Comparison of ENCODE assay signal across 8 mouse cellular contexts in genomic region chr13:74300925-74301606, GRCm38 (mm10). TPM values are rescaled to one million over a fixed set of nuclear protein-coding genes. Genes with fewer than 3 reads are reported as not detected.
DNase-seq lines count a peak whose midpoint lies in the region; ATAC-seq and TF ChIP-seq lines count a peak whose summit lies in the region.

No protein-coding gene starts in this region.

- no peaks in the 10 kb centered on the region for H3K4me1 ChIP-seq in G1E (ENCODE audit: insufficient read depth, low read depth, low read length)
- H3K4me1 ChIP-seq in forebrain, embryonic 15.5 days, result no peaks in the 10 kb centered on the region
- no peaks in the 10 kb centered on the region for H3K4me1 ChIP-seq in hindbrain, embryonic 10.5 days (replicated peaks)
- no peaks in the 10 kb centered on the region for H3K4me1 ChIP-seq in lung, embryonic 14.5 days (ENCODE audit: insufficient read depth)
- no peaks in the 10 kb centered on the region for H3K4me1 ChIP-seq in olfactory bulb, adult 2 months (ENCODE audit: control insufficient read depth, insufficient read depth, low read length)

- H3K36me3 ChIP-seq in G1E (replicated peaks), result peaks cover 49% of the 10 kb centered on the region
- peaks cover 39% of the 10 kb centered on the region for H3K36me3 ChIP-seq in forebrain, embryonic 15.5 days
- peaks cover 44% of the 10 kb centered on the region for H3K36me3 ChIP-seq in hindbrain, embryonic 10.5 days
- peaks cover 25% of the 10 kb centered on the region for H3K36me3 ChIP-seq in lung, embryonic 14.5 days (ENCODE audit: insufficient read depth)

- ATAC-seq in G1E (ENCODE audit: extremely low read depth, insufficient number of reproducible peaks, low FRiP score, poor library complexity, severe bottlenecking), result peak; percentile 48
- peak; percentile 90 for ATAC-seq in forebrain, embryonic 15.5 days (replicated peaks)
- ATAC-seq in lung, embryonic 14.5 days (ENCODE audit: insufficient read depth), result peak; percentile 81

- no peak overlapping the region for H3K9ac ChIP-seq in forebrain, embryonic 15.5 days (replicated peaks)
- no peak overlapping the region for H3K9ac ChIP-seq in lung, embryonic 14.5 days

- H3K4me2 ChIP-seq in forebrain, embryonic 15.5 days (replicated peaks), result no peak overlapping the region
- H3K4me2 ChIP-seq in lung, embryonic 14.5 days, result no peak overlapping the region

- WGBS in forebrain, embryonic 15.5 days, result 42% methylated on average over 4 of the region's 4 CpGs
- 49% methylated on average over 4 of the region's 4 CpGs for WGBS in hindbrain, embryonic 10.5 days
- 39% methylated on average over 4 of the region's 4 CpGs for WGBS in lung, embryonic 14.5 days
- WGBS in olfactory bulb, adult 2 months, result 40% methylated on average over 4 of the region's 4 CpGs

- H3K27ac ChIP-seq in forebrain, embryonic 15.5 days (replicated peaks), result no peak overlapping the region
- H3K27ac ChIP-seq in hindbrain, embryonic 10.5 days, result no peak overlapping the region
- H3K27ac ChIP-seq in lung, embryonic 14.5 days (ENCODE audit: low read depth), result no peak overlapping the region
- H3K27ac ChIP-seq in olfactory bulb, adult 2 months (ENCODE audit: insufficient read depth, low read depth, low read length), result no peak overlapping the region

- DNase-seq in G1E (ENCODE audit: low spot score), result peak; percentile 25
- peak; percentile 27 for DNase-seq in cerebellum, adult 11-12 months
- peak; percentile 66 for DNase-seq in hindbrain, embryonic 10.5 days (ENCODE audit: low spot score)
- DNase-seq in layer of hippocampus, adult 8-10 months (ENCODE audit: low spot score in 2 of 2), result peak; percentile 58 to 79
- DNase-seq in lung, embryonic 14.5 days, result peak; percentile 88
- DNase-seq in thymus, postnatal 0 days (ENCODE audit: low spot score), result peak; percentile 44

- H3K4me3 ChIP-seq in G1E (ENCODE audit: low read depth, low read length), result no peak overlapping the region
- no peak overlapping the region for H3K4me3 ChIP-seq in forebrain, embryonic 15.5 days
- H3K4me3 ChIP-seq in hindbrain, embryonic 10.5 days, result no peak overlapping the region
- H3K4me3 ChIP-seq in lung, embryonic 14.5 days (ENCODE audit: low read depth, low read length), result no peak overlapping the region
- H3K4me3 ChIP-seq in olfactory bulb, adult 2 months (ENCODE audit: insufficient read depth, low read depth, low read length), result no peak overlapping the region

- H3K27me3 ChIP-seq in G1E (ENCODE audit: insufficient read depth, low read length), result no peaks in the 10 kb centered on the region
- no peaks in the 10 kb centered on the region for H3K27me3 ChIP-seq in forebrain, embryonic 15.5 days
- H3K27me3 ChIP-seq in hindbrain, embryonic 10.5 days (ENCODE audit: insufficient read depth, poor library complexity, severe bottlenecking), result no peaks in the 10 kb centered on the region
- H3K27me3 ChIP-seq in lung, embryonic 14.5 days (ENCODE audit: insufficient read depth, low read length), result no peaks in the 10 kb centered on the region

- H3K9me3 ChIP-seq in G1E (replicated peaks), result no peaks in the 10 kb centered on the region
- H3K9me3 ChIP-seq in forebrain, embryonic 15.5 days, result no peaks in the 10 kb centered on the region
- H3K9me3 ChIP-seq in hindbrain, embryonic 10.5 days, result no peaks in the 10 kb centered on the region
- no peaks in the 10 kb centered on the region for H3K9me3 ChIP-seq in lung, embryonic 14.5 days (ENCODE audit: low read depth, low read length)

- TF ChIP-seq CTCF in G1E (IDR thresholded peaks at IDR 0.05; ENCODE audit: low read depth, low read length), result peak; percentile 55
- TF ChIP-seq CTCF in lung, embryonic 14.5 days (IDR thresholded peaks at IDR 0.05; ENCODE audit: low read depth), result peak; percentile 94
- TF ChIP-seq CTCF in olfactory bulb, adult 2 months (IDR thresholded peaks at IDR 0.05; ENCODE audit: insufficient read depth, low read depth, low read length), result peak; percentile 64

- TF ChIP-seq POLR2A in olfactory bulb, adult 2 months (IDR thresholded peaks at IDR 0.05; ENCODE audit: insufficient read depth, low read depth, low read length), result no peak

RNA-seq across cellular contexts. Expression of gene Ahrr, which starts 8.9 kb away (rescaled TPM):
- total RNA-seq in G1E (2014; fragmentation: Nextera tagmentation) (not detected in 2 replicates), G1E (2017) (0.11 and 0.17 TPM in 2 replicates)
- not detected in 2 replicates for polyA plus RNA-seq in G1E (2012)
- polyA plus RNA-seq in forebrain, embryonic 15.5 days (2015; fragmentation: Nextera tagmentation; extraction: Ambion mirVana), result 0.87 and 1.3 TPM in 2 replicates
- polyA plus RNA-seq in hindbrain, embryonic 10.5 days (2016; fragmentation: Nextera tagmentation; extraction: Ambion mirVana), result 0.81 and 1.1 TPM in 2 replicates
- total RNA-seq in layer of hippocampus, adult 8-10 months (2022), result 1 to 10 TPM in 1 of 4 experiments, under 1 TPM in 3; 0.67 to 1.4 (median 0.81) TPM
- polyA plus RNA-seq in lung, embryonic 14.5 days (2014; fragmentation: Nextera tagmentation; extraction: Ambion mirVana), result 0.72 and 1.5 TPM in 2 replicates
- polyA plus RNA-seq in olfactory bulb, adult 2 months (2012; ENCODE audit: insufficient read depth, insufficient read length, low replicate concordance, missing spikeins), result not detected in 2 replicates
- 0.08 and 0.18 TPM in 2 replicates for polyA plus RNA-seq in thymus, postnatal 0 days (2015; fragmentation: Nextera tagmentation; extraction: Ambion mirVana)

RNA-seq across cellular contexts. Expression of gene Pdcd6, which starts 16.3 kb away (rescaled TPM):
- total RNA-seq in G1E (2014; fragmentation: Nextera tagmentation) (43.5 and 49.6 TPM in 2 replicates), G1E (2017) (169 and 170 TPM in 2 replicates)
- 40.7 and 46.1 TPM in 2 replicates for polyA plus RNA-seq in G1E (2012)
- 134 and 137 TPM in 2 replicates for polyA plus RNA-seq in forebrain, embryonic 15.5 days (2015; fragmentation: Nextera tagmentation; extraction: Ambion mirVana)
- 128 and 131 TPM in 2 replicates for polyA plus RNA-seq in hindbrain, embryonic 10.5 days (2016; fragmentation: Nextera tagmentation; extraction: Ambion mirVana)
- total RNA-seq in layer of hippocampus, adult 8-10 months (2022), result 10 to 100 TPM; 64.8 to 75.6 (median 72.1) TPM
- 133 and 140 TPM in 2 replicates for polyA plus RNA-seq in lung, embryonic 14.5 days (2014; fragmentation: Nextera tagmentation; extraction: Ambion mirVana)
- polyA plus RNA-seq in olfactory bulb, adult 2 months (2012; ENCODE audit: insufficient read depth, insufficient read length, low replicate concordance, missing spikeins), result 339 TPM in 1 of 2 replicates, not detected in the other
- 174 and 185 TPM in 2 replicates for polyA plus RNA-seq in thymus, postnatal 0 days (2015; fragmentation: Nextera tagmentation; extraction: Ambion mirVana)

RNA-seq across cellular contexts. Expression of gene Sdha, which starts 49.0 kb away (rescaled TPM):
- total RNA-seq in G1E (2014; fragmentation: Nextera tagmentation) (126 and 132 TPM in 2 replicates), G1E (2017) (219 and 260 TPM in 2 replicates)
- polyA plus RNA-seq in G1E (2012), result 45.0 and 58.9 TPM in 2 replicates
- polyA plus RNA-seq in forebrain, embryonic 15.5 days (2015; fragmentation: Nextera tagmentation; extraction: Ambion mirVana), result 212 and 220 TPM in 2 replicates
- 221 and 266 TPM in 2 replicates for polyA plus RNA-seq in hindbrain, embryonic 10.5 days (2016; fragmentation: Nextera tagmentation; extraction: Ambion mirVana)
- total RNA-seq in layer of hippocampus, adult 8-10 months (2022), result 100 to 1,000 TPM; 336 to 349 (median 340) TPM
- polyA plus RNA-seq in lung, embryonic 14.5 days (2014; fragmentation: Nextera tagmentation; extraction: Ambion mirVana), result 232 and 242 TPM in 2 replicates
- polyA plus RNA-seq in olfactory bulb, adult 2 months (2012; ENCODE audit: insufficient read depth, insufficient read length, low replicate concordance, missing spikeins), result 516 TPM in 1 of 2 replicates, not detected in the other
- polyA plus RNA-seq in thymus, postnatal 0 days (2015; fragmentation: Nextera tagmentation; extraction: Ambion mirVana), result 215 and 222 TPM in 2 replicates

RNA-seq across cellular contexts. Expression of gene Ccdc127, which starts 49.0 kb away (rescaled TPM):
- 81.4 and 83.9 TPM in 2 replicates for total RNA-seq in G1E (2014; fragmentation: Nextera tagmentation)
- 43.6 and 60.4 TPM in 2 replicates for total RNA-seq in G1E (2017)
- 0.54 and 0.65 TPM in 2 replicates for polyA plus RNA-seq in G1E (2012)
- 47.1 and 47.4 TPM in 2 replicates for polyA plus RNA-seq in forebrain, embryonic 15.5 days (2015; fragmentation: Nextera tagmentation; extraction: Ambion mirVana)
- polyA plus RNA-seq in hindbrain, embryonic 10.5 days (2016; fragmentation: Nextera tagmentation; extraction: Ambion mirVana), result 46.2 and 53.9 TPM in 2 replicates
- total RNA-seq in layer of hippocampus, adult 8-10 months (2022), result 100 to 1,000 TPM in 1 of 4 experiments, 10 to 100 TPM in 3; 73.7 to 101 (median 82.6) TPM
- polyA plus RNA-seq in lung, embryonic 14.5 days (2014; fragmentation: Nextera tagmentation; extraction: Ambion mirVana), result 51.8 and 61.1 TPM in 2 replicates
- polyA plus RNA-seq in olfactory bulb, adult 2 months (2012; ENCODE audit: insufficient read depth, insufficient read length, low replicate concordance, missing spikeins), result not detected in 2 replicates
- polyA plus RNA-seq in thymus, postnatal 0 days (2015; fragmentation: Nextera tagmentation; extraction: Ambion mirVana), result 34.5 and 38.2 TPM in 2 replicates

Comparison
In these comparisons a context has a peak if more than half of its experiments do, and no peak if none do; other contexts are left out.
1. DNase-seq: peak in every context shown above with its lines; median percentile 88 in lung, embryonic 14.5 days; 68 in layer of hippocampus, adult 8-10 months; 66 in hindbrain, embryonic 10.5 days; 44 in thymus, postnatal 0 days; 27 in cerebellum, adult 11-12 months; 25 in G1E.